Mouse (Mus musculus) small intestine, adult 10 weeks (tissue): ENCODE measurements around the gene Cybc1. TPM values are rescaled to one million over a fixed set of nuclear protein-coding genes. Genes with fewer than 3 reads are reported as not detected.

ENCODE experiments used
- polyA plus RNA-seq: library from polyadenylated mRNA; stranded (reverse); fragments of 350-450 nt; fragmentation: Illumina TruSeq; extraction: RNeasy Lipid Tissue Mini Kit (QIAGEN cat#74804); gene quantifications from one replicate; pipeline ENCODE4 v1.2.3, GENCODE M21; 2014; ENCODE audit warnings: low replicate concordance

Cybc1 gene
- polyA plus RNA-seq = 11.0 TPM

DNA sequence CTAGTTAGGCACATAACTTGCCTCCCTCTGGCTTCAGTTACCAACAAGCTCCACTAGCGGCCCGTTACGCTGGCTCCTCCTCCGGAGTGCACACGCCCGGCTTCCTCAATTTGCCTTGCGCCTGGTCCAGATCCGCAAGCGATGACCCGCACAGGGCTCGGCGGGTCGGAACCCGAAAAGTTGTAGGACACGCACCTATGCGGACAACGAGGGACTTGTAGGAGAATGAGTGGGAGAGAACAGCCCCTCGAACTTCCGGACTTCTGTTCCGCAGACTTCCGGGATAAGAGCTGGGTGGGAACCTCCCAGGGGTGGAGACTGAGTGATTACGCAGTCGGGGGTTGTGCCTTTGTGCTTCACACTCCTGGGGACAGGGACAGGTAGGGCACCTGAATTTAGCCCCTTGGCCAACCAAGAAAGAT, at the start of gene Cybc1:
Gene Cybc1, minus strand, starts transcription at position 305 of the 422 bp plus-strand sequence.

GRCm38 (mm10) chr11:121259160-121260100, 30.3 kb upstream of the Cybc1 start, which contains the start of gene Foxk2:
Gene Foxk2 (plus strand): TSS chr11:121259990.

DNA sequence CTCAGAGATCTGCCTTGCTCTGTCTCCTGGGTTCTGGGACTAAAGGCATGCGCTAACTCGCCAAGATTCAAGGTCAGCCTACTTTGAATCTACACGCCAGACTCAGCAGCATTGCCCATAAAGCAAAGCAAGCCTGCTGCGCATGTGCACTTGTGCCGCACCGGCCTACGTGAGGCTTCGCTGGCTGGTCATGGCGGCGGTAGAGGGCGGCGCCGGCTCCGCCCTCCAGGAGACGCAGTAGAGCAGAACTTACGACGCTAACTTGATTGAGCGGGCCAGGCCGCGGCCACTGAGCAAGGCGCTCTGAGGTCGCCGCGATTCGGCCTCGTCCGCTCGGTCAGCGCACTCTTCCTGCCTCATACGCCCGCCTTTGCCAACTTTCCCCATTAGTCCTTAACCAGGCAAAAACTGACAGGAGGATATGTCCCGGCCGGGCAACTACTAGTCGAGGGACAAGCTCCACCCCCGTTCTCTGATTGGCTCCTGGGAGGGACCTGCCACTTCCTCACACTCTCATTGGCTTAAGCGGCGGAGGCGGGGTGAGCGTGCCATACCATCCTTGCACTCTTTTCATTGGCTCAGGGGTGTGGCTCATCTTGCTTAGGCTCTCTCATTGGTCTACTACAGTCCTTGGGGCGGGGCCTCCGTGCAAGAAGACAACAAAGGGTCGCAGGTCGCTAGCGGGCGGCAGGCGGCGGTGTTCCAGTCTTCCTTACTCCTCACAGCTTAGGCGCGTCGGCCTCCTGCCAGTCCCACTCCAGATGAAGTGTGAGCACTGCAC, 7.6 kb upstream of the Cybc1 start, which contains the start of gene Narf:
Gene Narf, plus strand, starts transcription at position 690 of the 781 bp plus-strand sequence.

GRCm38 (mm10) chr11:121204161-121205006, 24.7 kb downstream of the Cybc1 start, which contains the start of the genes Hexdc and Ogfod3:
Gene Hexdc (plus strand): TSS chr11:121204433.
Gene Ogfod3 (minus strand): TSS chr11:121204711.

Other genes with a start within 250 kb of the Cybc1 start
- 44.3 TPM for gene Csnk1d, start 238.0 kb downstream of the Cybc1 start, polyA plus RNA-seq
- gene Cd7, start 189.9 kb downstream of the Cybc1 start, polyA plus RNA-seq = 8.6 TPM
- gene Sectm1b, start 165.8 kb downstream of the Cybc1 start, polyA plus RNA-seq = 392 TPM
- gene Sectm1a, start 148.1 kb downstream of the Cybc1 start, polyA plus RNA-seq = 5.3 TPM
- not detected for gene Tex19.2, start 110.6 kb downstream of the Cybc1 start, polyA plus RNA-seq
- not detected for gene Tex19.1, start 83.2 kb downstream of the Cybc1 start, polyA plus RNA-seq
- gene Uts2r, start 69.1 kb downstream of the Cybc1 start, polyA plus RNA-seq = not detected
- 7.4 TPM for gene Hexdc, start 24.9 kb downstream of the Cybc1 start, polyA plus RNA-seq
- 1.1 TPM for gene Ogfod3, start 24.6 kb downstream of the Cybc1 start, polyA plus RNA-seq
- 22.7 TPM for gene Narf, start 7.9 kb upstream of the Cybc1 start, polyA plus RNA-seq
- 6.9 TPM for gene Foxk2, start 30.7 kb upstream of the Cybc1 start, polyA plus RNA-seq
- 45.5 TPM for gene Wdr45b, start 125.1 kb upstream of the Cybc1 start, polyA plus RNA-seq
- 1.2 TPM for gene Rab40b, start 158.9 kb upstream of the Cybc1 start, polyA plus RNA-seq
- gene Fn3krp, start 192.1 kb upstream of the Cybc1 start, polyA plus RNA-seq = 4.6 TPM
- gene Fn3k, start 205.6 kb upstream of the Cybc1 start, polyA plus RNA-seq = 0.41 TPM
- 14.8 TPM for gene Tbcd, start 222.6 kb upstream of the Cybc1 start, polyA plus RNA-seq